Mouse (Mus musculus) liver, postnatal 0 days (tissue): Measurements from ENCODE around the gene Depdc1b. TPM values are rescaled to one million over a fixed set of nuclear protein-coding genes. Genes with fewer than 3 reads are reported as not detected.

ENCODE experiments used
- ATAC-seq: fragments of 200-750 bp; cut with Nextera tagmentation; 2 replicates; pipeline ENCODE4 v1.8.0; 2017; ENCODE audit warnings: mild to moderate bottlenecking, moderate library complexity
- DNase-seq: peaks from one replicate; pipeline ENCODE4 v3.0.0-alpha.2; 2016
- H3K27ac ChIP-seq: fragments of 300-500 bp; sonication (generic); 2 replicates; pipeline ENCODE4 v1.5.1; 2014; ENCODE audit warnings: antibody characterized with exemption, moderate library complexity, mild to moderate bottlenecking, low read depth
- H3K27me3 ChIP-seq: fragments of 300-500 bp; sonication (generic); 2 replicates; pipeline ENCODE4 v1.6.1; 2014; ENCODE audit warnings: low read length, control low read depth, mixed read lengths; ENCODE audit not compliant: insufficient read depth
- H3K36me3 ChIP-seq: fragments of 300-500 bp; sonication (generic); replicated peaks from 2 replicates; pipeline ENCODE4 v1.6.1; 2014; ENCODE audit warnings: mild to moderate bottlenecking, control low read depth, low read length, moderate library complexity, mixed read lengths; ENCODE audit not compliant: insufficient read depth
- H3K4me1 ChIP-seq: fragments of 300-500 bp; sonication (generic); 2 replicates; pipeline ENCODE4 v1.6.1; 2014; ENCODE audit warnings: antibody characterized with exemption, mild to moderate bottlenecking, control low read depth; ENCODE audit not compliant: insufficient read depth
- H3K4me2 ChIP-seq: fragments of 300-500 bp; sonication (generic); 2 replicates; pipeline ENCODE4 v1.6.1; 2014; ENCODE audit warnings: low read depth, mild to moderate bottlenecking, low read length, moderate library complexity, mixed read lengths
- H3K4me3 ChIP-seq: fragments of 300-500 bp; sonication (generic); 2 replicates; pipeline ENCODE4 v1.5.1; 2014; ENCODE audit warnings: low read depth, low read length
- H3K9ac ChIP-seq: fragments of 300-500 bp; sonication (generic); replicated peaks from 2 replicates; pipeline ENCODE4 v1.6.1; 2014; ENCODE audit warnings: mild to moderate bottlenecking, moderate library complexity
- H3K9me3 ChIP-seq: fragments of 300-500 bp; sonication (generic); 2 replicates; pipeline ENCODE4 v1.6.1; 2016; ENCODE audit warnings: mild to moderate bottlenecking, control low read depth, low read length, mixed read lengths
- CTCF ChIP-seq: sonication (generic); IDR thresholded peaks from 2 replicates; pipeline ENCODE4 v1.5.1; 2016; ENCODE audit warnings: antibody characterized with exemption, low read depth
- EP300 ChIP-seq: IDR thresholded peaks from 2 replicates; pipeline ENCODE4 v1.6.1; 2016; ENCODE audit warnings: antibody characterized with exemption, low read depth, mild to moderate bottlenecking
- WGBS: fragments of 180-500 bp; shearing (Covaris S2); extraction: QIAGEN DNeasy Blood & Tissue Kit; methylation state at CpG from one replicate; pipeline ENCODE4 v1.1.7; 2014; ENCODE audit not compliant: insufficient replicate concordance; 5-methylcytosine and 5-hydroxymethylcytosine counted together
- polyA plus RNA-seq: library from polyadenylated mRNA; unstranded; fragments of >200 nt; fragmentation: Nextera tagmentation; extraction: Ambion mirVana; gene quantifications from 2 replicates; pipeline ENCODE4 v1.2.1, GENCODE M21; 2015

Depdc1b gene
- polyA plus RNA-seq, 1 experiment from 2014 or later, result 6.5 TPM

DNA sequence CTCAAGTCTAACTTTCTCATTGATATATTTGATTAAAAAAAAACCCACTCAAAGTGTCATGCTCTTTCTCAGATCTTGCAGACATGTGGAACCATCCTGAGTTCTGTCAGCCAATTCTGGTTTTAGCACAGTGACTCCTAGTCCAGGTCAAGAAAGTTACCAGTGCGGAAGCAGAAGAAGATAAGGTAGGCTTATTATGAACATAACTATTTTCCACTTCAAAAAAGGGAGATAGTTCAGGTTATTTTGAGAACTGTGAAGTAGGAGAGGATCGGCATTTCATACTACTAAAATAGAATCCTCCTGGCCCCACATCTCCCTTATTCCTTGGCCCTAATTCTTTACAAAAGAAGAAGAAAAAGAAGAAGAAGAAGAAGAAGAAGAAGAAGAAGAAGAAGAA is 121.3 kb downstream of the Depdc1b start:
- TF ChIP-seq EP300 (no peak), CTCF (no peak)
- H3K9me3 ChIP-seq, result no peaks in the 10 kb centered on the region
- no peak overlapping the region for H3K27ac ChIP-seq
- 79% methylated on average over 2 of the region's 2 CpGs for WGBS
- H3K27me3 ChIP-seq, result no peaks in the 10 kb centered on the region
- no peaks in the 10 kb centered on the region for H3K36me3 ChIP-seq
- no peaks in the 10 kb centered on the region for H3K4me1 ChIP-seq
- H3K4me2 ChIP-seq, result no peak overlapping the region
- DNase-seq (no peak), ATAC-seq (no peak)
- no peak overlapping the region for H3K4me3 ChIP-seq
- no peak overlapping the region for H3K9ac ChIP-seq

- 84% methylated on average over 1 of the region's 1 CpGs for WGBS
- no peaks in the 10 kb centered on the region for H3K4me1 ChIP-seq
- no peaks in the 10 kb centered on the region for H3K36me3 ChIP-seq
- H3K27me3 ChIP-seq, result no peaks in the 10 kb centered on the region
- TF ChIP-seq CTCF (no peak), EP300 (no peak)
- DNase-seq (no peak), ATAC-seq (no peak)
- H3K27ac ChIP-seq, result no peak overlapping the region
- H3K9ac ChIP-seq, result no peak overlapping the region
- H3K9me3 ChIP-seq, result no peaks in the 10 kb centered on the region
- H3K4me3 ChIP-seq, result no peak overlapping the region
- H3K4me2 ChIP-seq, result no peak overlapping the region
Measured at GRCm38 (mm10) chr13:108439012-108439411, 122.9 kb downstream of the Depdc1b start.

GRCm38 (mm10) chr13:108448348-108448931 is 132.3 kb downstream of the Depdc1b start:
- Histone ChIP-seq H3K9me3 (no peaks in the 10 kb centered on the region), H3K9ac (no peak overlapping the region), H3K36me3 (no peaks in the 10 kb centered on the region), H3K4me2 (peak overlapping the region; percentile 47), H3K27ac (peak overlapping the region; percentile 25), H3K4me1 (no peaks in the 10 kb centered on the region), H3K27me3 (no peaks in the 10 kb centered on the region), H3K4me3 (no peak overlapping the region)
- TF ChIP-seq EP300 (peak; percentile 60; the same call in 1 of the 2 replicates), CTCF (no peak)
- peak; percentile 36 for DNase-seq
- 46% methylated on average over 11 of the region's 11 CpGs for WGBS
- ATAC-seq, result peak; percentile 92

- WGBS, result 19% methylated on average over 10 of the region's 10 CpGs
- no peak within 1 kb of the TSS for H3K4me3 ChIP-seq
- no peak for TF ChIP-seq EP300
- H3K4me1 ChIP-seq, result no peaks in the 10 kb centered on the region
- H3K27ac ChIP-seq, result peak within 1 kb of the TSS; percentile 25
- H3K4me2 ChIP-seq, result peak within 1 kb of the TSS; percentile 47
- DNase-seq (no peak), ATAC-seq (peak; percentile 53)
- no peaks in the 10 kb centered on the region for H3K9me3 ChIP-seq
- H3K36me3 ChIP-seq, result no peaks in the 10 kb centered on the region
- H3K27me3 ChIP-seq, result no peaks in the 10 kb centered on the region
- H3K9ac ChIP-seq, result no peak within 1 kb of the TSS
Measured at GRCm38 (mm10) chr13:108449116-108450097, 133.3 kb downstream of the Depdc1b start, which contains the start of gene Pde4d. TSS of gene Pde4d (plus strand) at chr13:108449948.

DNA sequence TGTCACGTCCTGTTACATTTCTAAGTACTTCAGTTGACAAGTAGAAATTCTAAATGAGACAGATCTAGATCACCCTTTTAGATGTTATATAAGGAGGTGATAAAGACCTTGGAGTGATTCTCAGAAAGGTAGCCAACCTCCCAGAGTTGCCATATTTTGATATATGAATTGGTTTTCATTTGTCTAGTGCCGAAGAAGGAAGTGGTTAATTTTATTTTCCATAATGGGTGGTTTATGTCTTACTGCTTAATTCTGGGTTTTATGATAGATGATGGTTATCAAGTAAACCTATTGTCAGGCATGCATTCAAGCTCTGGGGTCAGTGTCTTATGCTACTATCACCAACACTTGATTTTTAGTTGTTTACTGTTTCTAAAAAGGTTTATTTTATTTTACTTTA is 135.0 kb downstream of the Depdc1b start:
- no peak overlapping the region for H3K27ac ChIP-seq
- H3K4me2 ChIP-seq, result no peak overlapping the region
- H3K4me1 ChIP-seq, result no peaks in the 10 kb centered on the region
- ATAC-seq (no peak), DNase-seq (no peak)
- no peak overlapping the region for H3K9ac ChIP-seq
- H3K36me3 ChIP-seq, result no peaks in the 10 kb centered on the region
- WGBS, result 59% methylated on average over 2 of the region's 2 CpGs
- no peaks in the 10 kb centered on the region for H3K27me3 ChIP-seq
- TF ChIP-seq EP300, result no peak
- TF ChIP-seq CTCF, result no peak
- H3K4me3 ChIP-seq, result no peak overlapping the region
- no peaks in the 10 kb centered on the region for H3K9me3 ChIP-seq
